Mouse (Mus musculus): ENCODE data around the gene Olfr970. TPM values are rescaled to one million over a fixed set of nuclear protein-coding genes. Genes with fewer than 3 reads are reported as not detected.
"Not testable (repeated sequence)": the region's sequence is repeated elsewhere in the genome, so short reads cannot be mapped to it uniquely, and the experiment has no call there.

The Olfr970 gene
- total RNA-seq (2021): not detected

- intact Hi-C loops (cut with DNase I): no loop called here
- no peak for DNase-seq
Measured at GRCm38 (mm10) chr9:39808560-39808959, at the start of gene Olfr970. Olfr970 (plus strand) TSS chr9:39808860.

- no peak for DNase-seq
Measured at GRCm38 (mm10) chr9:39783153-39783552, 25.5 kb upstream of the Olfr970 start, which contains the start of gene Olfr968. Olfr968 (minus strand) TSS chr9:39783253.

DNA sequence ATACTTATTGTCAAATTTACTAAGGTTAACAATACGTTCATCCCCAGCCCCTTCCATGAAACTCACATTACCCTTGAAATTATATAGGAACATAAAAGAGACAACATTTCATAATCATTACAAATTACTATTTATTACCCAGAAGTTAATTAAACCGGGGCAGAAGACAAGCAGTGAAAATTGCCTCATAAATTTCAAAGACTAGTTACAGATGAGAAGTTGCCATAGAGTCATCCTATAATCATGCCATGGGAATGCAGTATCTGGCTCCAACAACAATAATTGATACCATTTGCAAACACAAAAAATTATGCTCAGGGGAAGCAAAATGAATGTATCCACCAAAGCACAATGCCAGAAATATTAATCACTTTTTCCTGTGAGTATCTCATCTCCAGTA, 18.1 kb upstream of the Olfr970 start, which contains the start of gene Olfr969:
Gene Olfr969, plus strand, starts transcription at position 388 of the 400 bp plus-strand sequence.
- intact Hi-C loops (cut with DNase I): no loop called here
- DNase-seq: no peak

More at GRCm38 (mm10) chr9:39783153-39783552, 25.5 kb upstream of the Olfr970 start, which contains the start of gene Olfr968:
- intact Hi-C loops (cut with DNase I): no loop called here

DNA sequence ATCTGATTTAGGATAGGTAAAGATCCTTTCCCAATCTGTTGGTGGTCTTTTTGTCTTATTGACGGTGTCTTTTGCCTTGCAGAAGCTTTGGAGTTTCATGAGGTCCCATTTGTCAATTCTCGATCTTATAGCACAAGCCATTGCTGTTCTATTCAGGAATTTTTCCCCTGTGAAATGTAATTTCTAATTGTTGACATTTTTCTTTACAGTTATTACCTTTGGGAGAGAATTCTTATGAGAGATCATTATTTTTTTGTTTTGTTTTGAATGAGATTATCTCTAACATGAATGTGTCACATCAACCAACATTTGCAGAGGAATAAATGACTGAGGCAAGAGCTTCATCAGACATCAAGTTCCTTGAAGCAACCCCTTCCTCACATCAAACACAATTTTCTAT, 27.9 kb downstream of the Olfr970 start, which contains the start of gene Olfr971:
Gene Olfr971, plus strand, starts transcription at position 301 of the 400 bp plus-strand sequence.
- DNase-seq; intact Hi-C loops (cut with DNase I): not testable (repeated sequence)

GRCm38 (mm10) chr9:39866122-39866521, 57.5 kb downstream of the Olfr970 start, which contains the start of gene Olfr972:
Olfr972 (plus strand) TSS chr9:39866422.
- no peak for DNase-seq
- intact Hi-C loops (cut with DNase I): no loop called here

Other genes starting within 250 kb of the Olfr970 start
- gene Olfr959, start 233.3 kb upstream of the Olfr970 start, total RNA-seq (2021): not detected
- gene AW551984, start 204.5 kb upstream of the Olfr970 start, total RNA-seq (2021): under 1 TPM; 0.14 to 0.64 TPM
- not detected for gene Olfr148, start 198.2 kb upstream of the Olfr970 start, total RNA-seq (2021)
- gene Olfr960, start 187.5 kb upstream of the Olfr970 start, total RNA-seq (2021): not detected
- not detected for gene Olfr961, start 163.8 kb upstream of the Olfr970 start, total RNA-seq (2021)
- gene Olfr963, start 141.7 kb upstream of the Olfr970 start, total RNA-seq (2021): not detected
- not detected for gene Olfr149, start 101.7 kb upstream of the Olfr970 start, total RNA-seq (2021)
- gene Olfr965, start 97.5 kb upstream of the Olfr970 start, total RNA-seq (2021): not detected
- not detected for gene Olfr150, start 77.9 kb upstream of the Olfr970 start, total RNA-seq (2021)
- not detected for gene Olfr967, start 62.6 kb upstream of the Olfr970 start, total RNA-seq (2021)
- gene Olfr968, start 25.6 kb upstream of the Olfr970 start, total RNA-seq (2021): not detected
- gene Olfr969, start 17.9 kb upstream of the Olfr970 start, total RNA-seq (2021): not detected
- not detected for gene Olfr971, start 28.0 kb downstream of the Olfr970 start, total RNA-seq (2021)
- not detected for gene Olfr972, start 57.6 kb downstream of the Olfr970 start, total RNA-seq (2021)
- gene Olfr229, start 98.5 kb downstream of the Olfr970 start, total RNA-seq (2021): not detected
- gene Olfr974, start 128.6 kb downstream of the Olfr970 start, total RNA-seq (2021): not detected
- gene Olfr975, start 143.2 kb downstream of the Olfr970 start, total RNA-seq (2021): not detected
- not detected for gene Olfr976, start 152.3 kb downstream of the Olfr970 start, total RNA-seq (2021)
- not detected for gene Olfr978, start 183.3 kb downstream of the Olfr970 start, total RNA-seq (2021)
- not detected for gene Olfr979, start 194.6 kb downstream of the Olfr970 start, total RNA-seq (2021)
- not detected for gene Olfr980, start 200.7 kb downstream of the Olfr970 start, total RNA-seq (2021)
- gene Olfr981, start 212.6 kb downstream of the Olfr970 start, total RNA-seq (2021): not detected

Measured in heart, postnatal 36 days (tissue).